Mouse (Mus musculus): ENCODE measurements around the gene Tm6sf2. TPM values are rescaled to one million over a fixed set of nuclear protein-coding genes. Genes with fewer than 3 reads are reported as not detected.

Tm6sf2 gene
- polyA plus RNA-seq, 1 experiment from 2014 or later, result 1.6 TPM

GRCm38 (mm10) chr8:70086151-70086550 lies 13.4 kb downstream of the Tm6sf2 start:
- Histone ChIP-seq H3K27me3 (ENCODE audit: control insufficient read depth, insufficient read depth, low read length) (peaks cover 75% of the 10 kb centered on the region), H3K9ac (ENCODE audit: low read length) (no peak overlapping the region), H3K9me3 (ENCODE audit: control insufficient read depth, low read length) (no peaks in the 10 kb centered on the region), H3K36me3 (ENCODE audit: control insufficient read depth, insufficient read depth, low read length) (no peaks in the 10 kb centered on the region), H3K4me3 (ENCODE audit: low read depth, low read length) (no peak overlapping the region), H3K4me1 (ENCODE audit: control insufficient read depth, insufficient read depth, low read length) (peaks cover 27% of the 10 kb centered on the region), H3K27ac (ENCODE audit: low read depth, low read length) (no peak overlapping the region), H3K4me2 (no peak overlapping the region)
- DNase-seq (ENCODE audit: low spot score, missing footprints) (peak; percentile 90), ATAC-seq (ENCODE audit: low FRiP score) (no peak)
- WGBS, result 38% methylated on average over 1 of the region's 1 CpGs

GRCm38 (mm10) chr8:70087237-70087636 lies 14.5 kb downstream of the Tm6sf2 start:
- 7% methylated on average over 7 of the region's 7 CpGs for WGBS
- Histone ChIP-seq H3K9me3 (ENCODE audit: control insufficient read depth, low read length) (no peaks in the 10 kb centered on the region), H3K27me3 (ENCODE audit: control insufficient read depth, insufficient read depth, low read length) (peaks cover 73% of the 10 kb centered on the region), H3K27ac (ENCODE audit: low read depth, low read length) (no peak overlapping the region), H3K36me3 (ENCODE audit: control insufficient read depth, insufficient read depth, low read length) (no peaks in the 10 kb centered on the region), H3K4me3 (ENCODE audit: low read depth, low read length) (no peak overlapping the region), H3K4me2 (no peak overlapping the region), H3K4me1 (ENCODE audit: control insufficient read depth, insufficient read depth, low read length) (peaks cover 27% of the 10 kb centered on the region), H3K9ac (ENCODE audit: low read length) (no peak overlapping the region)
- DNase-seq (ENCODE audit: low spot score, missing footprints) (peak; percentile 85), ATAC-seq (ENCODE audit: low FRiP score) (no peak)

- Histone ChIP-seq H3K27me3 (ENCODE audit: control insufficient read depth, insufficient read depth, low read length) (peaks cover 66% of the 10 kb centered on the region), H3K36me3 (ENCODE audit: control insufficient read depth, insufficient read depth, low read length) (no peaks in the 10 kb centered on the region), H3K9me3 (ENCODE audit: control insufficient read depth, low read length) (no peaks in the 10 kb centered on the region), H3K4me2 (peak overlapping the region; percentile 71), H3K9ac (ENCODE audit: low read length) (peak overlapping the region; percentile 40), H3K4me1 (ENCODE audit: control insufficient read depth, insufficient read depth, low read length) (peaks cover 27% of the 10 kb centered on the region), H3K27ac (ENCODE audit: low read depth, low read length) (no peak overlapping the region), H3K4me3 (ENCODE audit: low read depth, low read length) (peak overlapping the region; percentile 37)
- peak; percentile 96 for DNase-seq (ENCODE audit: low spot score, missing footprints)
- 4% methylated on average over 56 of the region's 56 CpGs for WGBS
- peak; percentile 64 for ATAC-seq (ENCODE audit: low FRiP score)
Observed at GRCm38 (mm10) chr8:70087836-70088650, 15.3 kb downstream of the Tm6sf2 start.

DNA sequence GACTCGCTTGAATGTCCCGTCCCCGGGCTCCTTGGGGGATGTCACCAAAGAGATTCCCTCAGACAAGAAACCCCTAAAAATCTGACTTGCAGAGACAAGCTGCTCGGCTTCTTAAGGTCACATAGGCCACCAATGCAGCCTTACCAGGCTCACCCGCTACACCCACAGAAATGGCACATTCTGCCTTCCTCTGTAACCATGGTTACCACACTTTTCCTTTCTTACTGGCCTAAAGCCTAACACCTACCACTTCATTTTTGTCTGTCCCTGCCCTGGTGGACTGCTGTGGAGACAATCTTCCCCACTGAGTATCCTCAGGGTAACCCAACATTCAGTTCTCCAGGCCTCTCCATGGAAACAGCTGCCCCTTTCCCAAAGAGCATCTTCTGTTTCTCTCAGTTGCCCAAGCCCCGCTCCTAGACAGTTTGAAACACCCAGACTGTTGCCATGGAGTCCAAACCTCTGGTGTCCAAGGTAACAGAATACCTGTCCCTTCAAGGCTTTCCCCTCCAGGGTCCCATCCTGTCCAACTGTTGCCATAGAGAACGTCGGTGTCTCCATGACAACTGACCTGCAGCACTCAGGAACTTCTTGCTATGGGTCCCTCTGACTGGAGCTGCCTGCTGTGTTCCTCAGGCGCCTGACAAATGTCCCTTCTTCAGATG lies 16.7 kb downstream of the Tm6sf2 start:
- no peak for DNase-seq (ENCODE audit: low spot score, missing footprints)
- no peak overlapping the region for H3K4me3 ChIP-seq (ENCODE audit: low read depth, low read length)

DNA sequence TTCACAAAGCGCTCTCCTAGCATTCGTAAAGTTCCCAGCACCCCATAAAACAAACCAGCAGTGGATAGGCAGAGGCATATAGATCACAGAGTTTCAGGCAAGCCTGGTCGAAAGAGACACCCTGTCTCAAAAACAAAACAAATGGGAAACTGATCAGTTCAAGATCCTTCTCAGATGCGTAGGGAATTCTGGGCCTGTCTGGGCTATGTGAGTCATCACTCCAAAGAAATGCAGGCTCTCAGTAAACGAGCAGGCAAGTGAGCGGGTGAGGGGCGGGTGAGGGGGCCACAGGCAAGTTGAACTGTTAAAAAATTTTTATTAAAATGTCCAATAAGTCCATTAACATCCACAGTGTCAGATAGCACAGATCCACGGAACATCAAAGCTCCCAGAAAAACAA lies 20.1 kb downstream of the Tm6sf2 start:
- Histone ChIP-seq H3K4me3 (ENCODE audit: low read depth, low read length) (no peak overlapping the region), H3K4me2 (no peak overlapping the region), H3K27me3 (ENCODE audit: control insufficient read depth, insufficient read depth, low read length) (peaks cover 19% of the 10 kb centered on the region), H3K27ac (ENCODE audit: low read depth, low read length) (no peak overlapping the region), H3K9ac (ENCODE audit: low read length) (no peak overlapping the region), H3K9me3 (ENCODE audit: control insufficient read depth, low read length) (no peaks in the 10 kb centered on the region), H3K36me3 (ENCODE audit: control insufficient read depth, insufficient read depth, low read length) (peaks cover 7% of the 10 kb centered on the region), H3K4me1 (ENCODE audit: control insufficient read depth, insufficient read depth, low read length) (peaks cover 11% of the 10 kb centered on the region)
- WGBS, result 65% methylated on average over 8 of the region's 8 CpGs
- ATAC-seq (ENCODE audit: low FRiP score), result no peak
- no peak for DNase-seq (ENCODE audit: low spot score, missing footprints)

More for the DNA sequence above, 16.7 kb downstream of the Tm6sf2 start:
- no peaks in the 10 kb centered on the region for H3K9me3 ChIP-seq (ENCODE audit: control insufficient read depth, low read length)
- no peaks in the 10 kb centered on the region for H3K36me3 ChIP-seq (ENCODE audit: control insufficient read depth, insufficient read depth, low read length)
- H3K4me1 ChIP-seq (ENCODE audit: control insufficient read depth, insufficient read depth, low read length), result peaks cover 17% of the 10 kb centered on the region
- peaks cover 52% of the 10 kb centered on the region for H3K27me3 ChIP-seq (ENCODE audit: control insufficient read depth, insufficient read depth, low read length)
- ATAC-seq (ENCODE audit: low FRiP score), result no peak
- H3K4me2 ChIP-seq, result no peak overlapping the region
- WGBS, result 46% methylated on average over 9 of the region's 9 CpGs
- no peak overlapping the region for H3K9ac ChIP-seq (ENCODE audit: low read length)
- H3K27ac ChIP-seq (ENCODE audit: low read depth, low read length), result no peak overlapping the region

- Histone ChIP-seq H3K9me3 (ENCODE audit: control insufficient read depth, low read length) (no peaks in the 10 kb centered on the region), H3K9ac (ENCODE audit: low read length) (no peak overlapping the region), H3K4me3 (ENCODE audit: low read depth, low read length) (no peak overlapping the region), H3K27me3 (ENCODE audit: control insufficient read depth, insufficient read depth, low read length) (no peaks in the 10 kb centered on the region), H3K27ac (ENCODE audit: low read depth, low read length) (no peak overlapping the region), H3K4me2 (no peak overlapping the region), H3K36me3 (ENCODE audit: control insufficient read depth, insufficient read depth, low read length) (peaks cover 16% of the 10 kb centered on the region), H3K4me1 (ENCODE audit: control insufficient read depth, insufficient read depth, low read length) (no peaks in the 10 kb centered on the region)
- no peak for ATAC-seq (ENCODE audit: low FRiP score)
- DNase-seq (ENCODE audit: low spot score, missing footprints), result no peak
- 73% methylated on average over 8 of the region's 8 CpGs for WGBS
Observed at GRCm38 (mm10) chr8:70099276-70099675, 26.6 kb downstream of the Tm6sf2 start.

DNA sequence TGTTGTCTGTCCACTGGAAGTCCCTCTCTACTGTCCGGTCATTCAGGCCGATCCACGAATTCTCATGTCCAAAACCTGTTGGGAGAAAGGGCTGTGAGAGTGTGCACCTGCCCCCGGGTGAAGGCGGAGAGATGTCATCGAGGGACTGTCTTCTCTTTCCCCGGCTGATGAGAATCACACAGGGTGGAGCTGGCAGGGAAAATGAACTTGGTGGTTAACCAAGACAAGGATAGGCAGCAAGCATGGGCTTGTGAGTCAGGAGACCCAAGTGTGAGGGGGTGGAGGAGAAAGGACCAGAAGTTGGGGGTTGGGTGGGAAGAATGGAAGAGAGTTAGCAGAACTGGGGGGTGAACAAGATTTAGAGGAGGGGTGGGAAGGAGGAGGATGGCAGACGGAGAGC lies 27.5 kb downstream of the Tm6sf2 start:
- H3K27me3 ChIP-seq (ENCODE audit: control insufficient read depth, insufficient read depth, low read length), result no peaks in the 10 kb centered on the region
- H3K9me3 ChIP-seq (ENCODE audit: control insufficient read depth, low read length), result no peaks in the 10 kb centered on the region
- ATAC-seq (ENCODE audit: low FRiP score) (no peak), DNase-seq (ENCODE audit: low spot score, missing footprints) (no peak)
- no peaks in the 10 kb centered on the region for H3K4me1 ChIP-seq (ENCODE audit: control insufficient read depth, insufficient read depth, low read length)
- no peak overlapping the region for H3K4me3 ChIP-seq (ENCODE audit: low read depth, low read length)
- 89% methylated on average over 8 of the region's 8 CpGs for WGBS
- H3K4me2 ChIP-seq, result no peak overlapping the region
- no peak overlapping the region for H3K9ac ChIP-seq (ENCODE audit: low read length)
- H3K27ac ChIP-seq (ENCODE audit: low read depth, low read length), result no peak overlapping the region
- peaks cover 16% of the 10 kb centered on the region for H3K36me3 ChIP-seq (ENCODE audit: control insufficient read depth, insufficient read depth, low read length)

DNA sequence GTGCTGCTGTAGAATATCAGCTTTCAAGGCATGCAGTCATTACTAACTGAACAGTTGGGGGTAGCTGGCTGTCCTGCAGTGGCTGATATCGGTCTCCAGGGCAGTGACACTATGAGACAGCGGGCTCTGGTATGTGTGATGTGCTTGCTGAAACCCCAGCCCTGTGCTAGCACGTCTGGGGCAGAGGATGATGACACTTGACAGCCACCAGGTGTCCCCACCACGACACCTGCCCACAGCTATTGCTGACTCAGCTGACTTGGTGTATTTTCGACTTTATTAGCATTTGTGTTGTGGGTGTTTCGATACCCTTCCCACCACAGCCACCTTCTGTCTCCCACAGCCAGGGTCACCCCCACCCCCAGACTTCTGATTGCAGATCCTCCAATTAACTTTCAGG lies 31.8 kb downstream of the Tm6sf2 start:
- Histone ChIP-seq H3K27ac (ENCODE audit: low read depth, low read length) (no peak overlapping the region), H3K9me3 (ENCODE audit: control insufficient read depth, low read length) (no peaks in the 10 kb centered on the region), H3K4me1 (ENCODE audit: control insufficient read depth, insufficient read depth, low read length) (no peaks in the 10 kb centered on the region), H3K36me3 (ENCODE audit: control insufficient read depth, insufficient read depth, low read length) (peaks cover 4% of the 10 kb centered on the region; the same call in 1 of the 2 replicates), H3K9ac (ENCODE audit: low read length) (no peak overlapping the region), H3K27me3 (ENCODE audit: control insufficient read depth, insufficient read depth, low read length) (no peaks in the 10 kb centered on the region), H3K4me2 (no peak overlapping the region), H3K4me3 (ENCODE audit: low read depth, low read length) (no peak overlapping the region)
- WGBS, result 23% methylated on average over 6 of the region's 6 CpGs
- ATAC-seq (ENCODE audit: low FRiP score) (peak; percentile 53; the same call in 1 of the 2 replicates), DNase-seq (ENCODE audit: low spot score, missing footprints) (no peak)

DNA sequence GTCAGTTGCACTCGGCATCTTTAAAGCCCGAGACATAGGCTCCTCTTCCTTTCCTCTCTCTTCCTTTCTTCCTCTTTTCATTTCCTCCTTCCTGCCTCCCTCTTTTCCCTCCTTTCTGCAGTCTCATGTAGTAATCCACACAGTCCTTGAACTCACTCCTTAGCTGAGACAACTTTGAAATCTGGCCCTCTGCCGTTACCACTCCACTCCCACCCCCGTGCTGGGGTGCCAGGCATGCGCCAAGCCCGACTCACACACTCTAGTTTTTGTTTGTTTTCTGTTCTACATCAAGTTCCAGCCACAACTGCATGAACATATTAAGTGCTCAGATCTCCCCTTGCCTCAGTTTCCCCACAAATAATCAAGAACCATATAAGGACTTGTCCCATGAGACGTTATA lies 32.2 kb downstream of the Tm6sf2 start:
- no peaks in the 10 kb centered on the region for H3K27me3 ChIP-seq (ENCODE audit: control insufficient read depth, insufficient read depth, low read length)
- H3K9ac ChIP-seq (ENCODE audit: low read length), result no peak overlapping the region
- DNase-seq (ENCODE audit: low spot score, missing footprints) (no peak), ATAC-seq (ENCODE audit: low FRiP score) (no peak)
- H3K36me3 ChIP-seq (ENCODE audit: control insufficient read depth, insufficient read depth, low read length), result peaks cover 7% of the 10 kb centered on the region; the same call in 1 of the 2 replicates
- H3K4me3 ChIP-seq (ENCODE audit: low read depth, low read length), result no peak overlapping the region
- no peaks in the 10 kb centered on the region for H3K4me1 ChIP-seq (ENCODE audit: control insufficient read depth, insufficient read depth, low read length)
- no peaks in the 10 kb centered on the region for H3K9me3 ChIP-seq (ENCODE audit: control insufficient read depth, low read length)
- H3K27ac ChIP-seq (ENCODE audit: low read depth, low read length), result no peak overlapping the region
- 84% methylated on average over 7 of the region's 7 CpGs for WGBS
- H3K4me2 ChIP-seq, result no peak overlapping the region
